Mouse (Mus musculus): ENCODE data around the gene Adra2a. TPM values are rescaled to one million over a fixed set of nuclear protein-coding genes. Genes with fewer than 3 reads are reported as not detected.

The Adra2a gene
- total RNA-seq, 2 experiments from 2014 or later: 0.49 to 0.64 TPM

GRCm38 (mm10) chr19:54076362-54077349 lies 32.7 kb downstream of the Adra2a start:
- no peak for DNase-seq

GRCm38 (mm10) chr19:54081303-54081702 lies 37.4 kb downstream of the Adra2a start:
- no peak for DNase-seq

GRCm38 (mm10) chr19:54081716-54082165 lies 37.8 kb downstream of the Adra2a start:
- DNase-seq: no peak

GRCm38 (mm10) chr19:54087319-54087718 lies 43.4 kb downstream of the Adra2a start:
- no peak for DNase-seq

GRCm38 (mm10) chr19:54093599-54093998 lies 49.6 kb downstream of the Adra2a start:
- DNase-seq: no peak

GRCm38 (mm10) chr19:54095716-54096115 lies 51.8 kb downstream of the Adra2a start:
- no peak for DNase-seq

GRCm38 (mm10) chr19:54098367-54098766 lies 54.4 kb downstream of the Adra2a start:
- no peak for DNase-seq

Other genes with a start within 250 kb of the Adra2a start
- gene Pdcd4, start 151.9 kb upstream of the Adra2a start, total RNA-seq (2021): 10 to 100 TPM; 11.7 to 21.0 TPM
- 10 to 100 TPM; 20.1 to 21.9 TPM for gene Shoc2, start 99.8 kb upstream of the Adra2a start, total RNA-seq (2021)
- 10 to 100 TPM; 30.7 to 34.1 TPM for gene Bbip1, start 99.5 kb upstream of the Adra2a start, total RNA-seq (2021)